Mouse (Mus musculus): ENCODE measurements at regions not wholly inside any gene's neighbourhood (a gene's known extent, or its start where the extent isn't known, plus 50 kb on each side); places are given as distances from the start of the nearest gene placed in this dataset.

DNA sequence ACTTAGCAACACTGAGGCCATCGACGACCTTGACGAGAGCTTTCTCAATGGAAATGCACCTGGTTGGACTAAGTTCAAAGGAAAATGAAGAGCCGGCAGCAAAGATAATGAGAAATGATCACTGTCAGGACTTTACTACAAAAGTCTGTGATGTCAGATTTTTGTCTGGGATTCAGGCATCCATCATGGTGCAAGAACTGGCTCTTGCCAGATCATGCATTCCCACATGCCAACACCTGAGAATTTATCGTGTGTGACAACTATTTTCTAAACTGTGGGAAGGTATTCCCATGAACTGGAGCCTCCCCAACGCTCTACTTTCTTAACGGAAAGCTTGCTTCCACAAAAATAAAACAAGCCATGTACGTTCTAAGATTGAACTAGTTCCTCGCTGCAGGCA is 58.1 kb downstream of the Irx6 start:
- no peak for DNase-seq (ENCODE audit: low spot score)

DNA sequence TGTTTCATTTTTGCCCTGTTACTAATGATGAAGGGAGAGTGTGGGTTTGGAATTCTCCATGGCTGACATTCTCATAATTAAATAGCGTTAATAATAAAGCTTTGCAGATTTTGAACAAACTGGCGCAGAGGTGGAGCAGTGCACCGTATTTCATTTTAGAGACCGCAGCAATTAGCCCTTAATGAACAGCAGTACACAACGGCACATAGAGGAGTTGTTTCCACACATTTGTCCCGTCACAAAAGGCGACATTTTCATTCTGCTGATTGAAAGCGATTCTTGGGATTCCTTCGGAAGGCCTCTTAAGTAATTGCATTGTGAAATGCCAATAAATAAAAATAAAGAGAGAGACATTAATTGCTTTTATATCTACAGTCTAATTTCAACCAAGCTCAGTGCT is 61.6 kb downstream of the Irx6 start:
- no peak for DNase-seq (ENCODE audit: low spot score)

DNA sequence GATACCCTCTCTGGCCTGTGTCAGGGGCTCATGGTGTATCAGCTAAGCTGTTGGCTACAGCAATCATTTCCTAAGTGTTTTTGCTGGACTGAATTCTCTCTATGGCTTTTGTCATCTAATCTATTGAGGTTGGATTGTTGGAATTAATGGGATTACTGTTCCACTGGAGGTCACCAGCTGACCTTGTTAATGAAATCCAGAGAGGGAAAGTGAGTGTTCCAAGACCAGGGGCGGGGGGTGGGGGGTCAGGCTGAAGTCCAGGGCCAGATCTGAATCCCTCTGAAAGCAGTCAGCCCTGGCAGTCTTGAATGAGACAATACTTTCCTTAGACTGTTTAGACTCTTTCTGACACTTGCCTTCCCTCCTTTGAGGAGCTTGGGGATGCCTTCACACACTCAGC is 64.0 kb downstream of the Irx6 start:
- DNase-seq (ENCODE audit: low spot score), result no peak

DNA sequence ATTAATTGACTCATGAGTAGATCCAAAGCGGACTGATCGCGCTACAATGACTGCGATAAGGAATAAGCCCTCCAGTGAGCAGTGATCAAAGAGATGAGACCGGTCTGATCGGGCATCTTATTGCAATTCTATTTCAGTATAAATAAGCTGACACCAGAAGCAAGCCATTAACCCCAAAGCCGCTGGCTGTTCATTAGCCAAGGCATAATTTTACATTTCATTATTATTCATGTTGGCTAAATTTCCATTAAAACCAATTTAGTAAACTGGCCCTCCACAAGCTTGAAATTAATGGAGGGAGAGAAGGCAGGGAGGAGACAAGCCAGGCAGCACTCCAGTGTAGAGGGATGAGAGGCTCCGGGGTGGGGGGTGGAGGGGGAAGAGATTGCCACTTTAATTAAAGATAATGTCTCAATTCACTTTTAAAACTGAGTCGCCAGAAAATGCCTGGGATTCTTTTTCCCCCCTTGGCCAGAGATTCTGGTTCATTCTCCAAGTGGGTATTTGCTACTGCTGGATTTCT is 66.3 kb downstream of the Irx6 start:
- DNase-seq (ENCODE audit: low spot score), result no peak

DNA sequence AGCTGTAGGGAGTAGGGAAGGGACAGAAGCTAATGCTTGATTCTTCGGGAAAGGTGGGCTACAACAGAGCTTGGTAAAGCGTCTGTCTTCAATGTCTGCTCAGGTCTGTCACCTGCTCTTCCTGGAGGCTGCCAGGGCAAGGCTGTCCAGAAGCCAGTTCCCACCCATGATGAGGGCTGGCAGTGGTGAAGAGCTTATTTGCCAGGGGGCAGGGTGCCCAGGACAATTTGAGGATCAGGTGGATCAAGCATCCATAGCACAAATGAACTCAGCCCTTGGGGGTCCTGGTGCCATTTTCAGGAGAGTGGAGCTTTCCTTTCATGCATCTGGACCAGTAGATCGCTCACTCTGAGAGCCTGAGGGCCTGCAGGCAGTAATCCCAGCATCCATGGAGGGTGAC is 67.7 kb downstream of the Irx6 start:
- DNase-seq (ENCODE audit: low spot score), result no peak

DNA sequence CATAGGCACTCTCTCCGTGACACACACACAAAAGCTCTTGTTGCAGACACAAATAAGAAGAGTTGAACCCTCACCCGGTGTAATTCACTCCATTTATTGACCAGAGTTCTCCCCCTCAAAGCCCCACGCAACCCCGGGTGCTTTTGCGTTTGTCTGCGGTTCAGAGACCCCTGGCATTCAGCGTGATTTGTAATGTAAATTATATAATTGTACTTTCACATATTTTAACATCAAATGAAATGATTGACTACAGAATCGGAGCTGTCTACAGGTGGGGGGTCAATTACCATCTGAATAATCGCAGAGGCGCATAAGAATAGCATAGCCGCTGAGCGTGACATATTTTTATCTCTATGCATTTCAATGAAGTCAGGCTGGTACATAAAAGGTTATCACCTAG is 69.0 kb downstream of the Irx6 start:
- DNase-seq (ENCODE audit: low spot score), result no peak

DNA sequence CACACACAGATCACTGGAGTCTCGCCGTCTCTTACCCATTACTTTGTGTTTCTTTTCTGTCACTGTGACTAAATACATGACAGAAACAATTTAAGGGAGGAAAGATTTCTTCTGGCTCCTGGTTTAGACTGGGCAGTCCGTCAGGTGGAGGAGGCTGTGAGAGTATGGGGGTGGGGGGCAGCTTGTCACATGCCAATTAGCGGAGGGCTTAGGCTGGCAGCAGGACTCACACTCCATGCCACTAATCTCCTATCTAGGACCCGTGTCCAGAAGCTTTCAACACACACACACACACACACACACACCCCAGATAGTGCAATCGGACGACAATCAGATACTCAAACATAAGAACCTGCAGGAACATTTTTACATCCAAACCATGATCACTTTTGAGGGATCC is 73.0 kb downstream of the Irx6 start:
- DNase-seq (ENCODE audit: low spot score), result no peak

DNA sequence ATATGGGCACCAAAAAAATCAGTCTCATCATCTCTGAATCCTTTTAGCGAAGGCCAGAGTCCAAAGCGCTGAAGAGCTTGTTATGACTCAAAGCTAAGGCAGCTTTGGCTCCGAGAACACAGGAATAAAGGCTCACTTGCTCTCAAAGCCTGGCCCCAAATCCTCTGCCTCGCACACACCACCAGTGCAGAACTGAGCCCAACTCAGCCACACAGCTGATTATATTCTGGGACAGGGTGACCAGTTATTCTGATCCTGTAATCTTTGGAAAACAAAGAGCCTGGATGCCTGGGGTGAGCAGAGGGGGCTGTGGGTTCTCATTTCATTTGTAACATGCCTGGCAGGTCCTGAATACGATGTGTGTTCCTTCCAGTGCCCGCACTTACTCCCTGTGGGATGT is 73.9 kb downstream of the Irx6 start:
- DNase-seq (ENCODE audit: low spot score), result no peak

DNA sequence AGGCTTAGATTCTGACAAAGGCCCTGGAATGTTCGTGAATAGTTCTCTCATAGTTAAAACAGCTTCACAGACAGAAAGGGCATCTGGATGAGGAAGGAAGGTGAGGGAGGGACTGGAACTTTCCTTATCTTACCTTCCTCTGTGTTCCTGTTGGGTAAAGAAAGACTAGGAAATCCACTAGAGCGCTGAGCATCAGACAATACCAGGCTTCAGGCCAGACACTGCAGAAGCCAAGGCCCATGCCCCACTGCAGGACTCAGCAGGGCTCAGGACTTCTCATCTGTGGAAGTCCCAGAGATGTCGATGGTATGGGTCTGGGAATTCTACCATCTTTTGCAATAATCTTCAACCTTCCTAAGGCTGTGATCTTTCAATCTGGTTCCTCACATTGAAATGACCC is 67.2 kb upstream of the Mmp2 start:
- peak; percentile 16 for DNase-seq (ENCODE audit: low spot score)

DNA sequence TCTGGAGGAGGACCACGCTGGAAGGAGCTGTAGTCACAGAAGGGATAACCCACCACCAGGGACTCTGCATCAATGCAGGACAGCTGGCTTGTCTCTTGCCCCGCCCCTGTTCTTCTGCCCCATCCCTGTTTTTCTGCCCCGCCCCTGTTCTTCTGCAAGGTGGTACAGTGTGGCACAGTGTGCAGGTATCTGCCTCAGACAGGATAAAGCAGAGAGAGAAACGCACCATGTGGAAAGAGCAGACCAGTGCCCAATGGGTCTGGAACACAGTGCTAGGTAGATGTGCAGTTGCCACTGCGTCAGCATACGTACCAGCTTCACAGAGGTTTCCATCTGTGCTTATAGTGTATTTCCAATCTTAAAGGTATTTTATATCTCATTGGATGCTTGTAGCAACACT is 66.2 kb upstream of the Mmp2 start:
- DNase-seq (ENCODE audit: low spot score), result no peak

DNA sequence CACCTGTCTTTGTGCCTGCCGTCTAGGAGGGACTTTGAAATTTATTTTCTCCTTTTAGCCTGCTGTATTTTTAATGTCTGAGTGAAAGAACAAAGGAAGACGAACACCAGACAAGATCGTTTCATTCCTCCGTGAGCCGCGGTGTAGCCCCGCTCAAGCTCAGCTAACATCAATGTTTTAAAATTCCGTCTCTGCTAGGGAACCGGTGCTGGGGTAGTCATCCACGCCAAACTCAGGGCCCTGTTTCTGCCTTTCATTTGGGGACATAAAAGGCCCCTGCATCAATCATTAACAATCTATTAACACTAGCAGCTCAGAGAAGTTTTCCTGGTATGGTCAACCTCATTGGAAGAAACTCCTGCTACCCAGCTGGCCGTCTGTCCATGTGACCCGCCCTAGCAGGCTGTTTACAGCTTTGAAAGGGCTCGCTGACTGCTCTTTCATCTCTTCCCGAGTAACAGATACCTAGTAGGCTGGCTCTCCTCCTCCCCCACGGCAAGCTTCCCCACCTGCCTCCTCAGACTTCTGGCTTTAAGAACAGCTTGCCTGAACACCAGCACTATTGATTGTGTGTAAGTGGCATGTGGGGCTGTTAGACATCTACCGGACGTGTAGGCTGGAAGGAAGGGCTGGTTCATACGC is 65.0 kb upstream of the Mmp2 start:
- DNase-seq (ENCODE audit: low spot score), result no peak

DNA sequence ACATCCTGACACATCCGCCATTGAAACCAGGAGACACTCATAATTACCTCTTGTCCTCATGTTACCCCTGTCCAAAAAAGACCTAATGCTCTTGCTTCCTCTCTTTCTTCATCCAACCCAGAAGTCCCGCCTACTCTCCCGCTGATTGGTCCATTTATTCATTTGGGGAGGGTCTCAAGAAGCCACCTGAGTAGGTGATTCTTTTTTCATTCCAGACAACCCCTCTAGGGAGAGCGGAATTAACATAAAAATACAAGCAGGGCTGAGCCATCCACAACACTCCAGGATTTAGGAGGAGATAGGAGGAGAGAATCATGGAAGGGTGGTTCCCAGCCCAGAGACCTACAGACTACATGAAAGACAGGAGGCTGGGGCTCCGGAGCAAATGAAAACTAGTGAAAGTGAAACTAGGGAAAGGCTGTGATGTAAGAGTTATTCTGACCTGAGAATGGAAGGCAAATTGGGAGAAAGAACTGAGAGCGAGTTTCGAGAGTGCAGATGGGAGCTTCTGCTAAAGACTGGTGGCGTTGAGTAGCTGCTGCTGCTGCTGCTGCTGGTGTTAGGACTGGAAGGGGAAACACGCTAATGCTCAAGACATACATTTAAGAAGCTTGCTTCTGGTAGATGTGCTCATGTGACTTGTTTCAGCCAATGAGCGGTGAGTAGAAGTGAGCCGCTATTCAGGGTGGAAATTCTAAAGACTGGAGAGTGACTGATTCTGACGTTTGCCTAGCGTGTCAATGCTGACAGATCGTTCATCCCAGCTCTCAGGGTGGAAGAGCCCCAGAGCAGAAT is 55.0 kb upstream of the Mmp2 start:
- peak; percentile 20 for DNase-seq (ENCODE audit: low spot score)

DNA sequence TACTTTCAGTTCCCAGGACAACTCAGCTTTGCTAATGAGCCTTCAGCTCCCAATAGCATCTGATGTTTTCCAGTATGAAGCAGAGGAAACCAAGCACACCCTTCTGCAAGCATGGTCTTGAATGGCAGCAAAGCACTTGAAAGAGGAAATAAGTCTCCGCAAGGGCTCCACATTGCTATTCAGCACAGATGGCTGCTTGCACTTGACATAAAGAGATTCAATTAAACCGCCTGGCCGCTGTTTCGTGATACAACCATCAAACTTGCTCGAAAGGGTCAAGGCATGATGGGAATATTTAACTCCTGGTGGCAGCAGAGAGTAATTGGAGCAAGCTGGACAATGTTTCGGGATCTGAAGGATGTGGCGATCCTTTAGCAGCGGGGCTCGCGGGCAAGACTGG is 54.3 kb upstream of the Mmp2 start:
- no peak for DNase-seq (ENCODE audit: low spot score)

DNA sequence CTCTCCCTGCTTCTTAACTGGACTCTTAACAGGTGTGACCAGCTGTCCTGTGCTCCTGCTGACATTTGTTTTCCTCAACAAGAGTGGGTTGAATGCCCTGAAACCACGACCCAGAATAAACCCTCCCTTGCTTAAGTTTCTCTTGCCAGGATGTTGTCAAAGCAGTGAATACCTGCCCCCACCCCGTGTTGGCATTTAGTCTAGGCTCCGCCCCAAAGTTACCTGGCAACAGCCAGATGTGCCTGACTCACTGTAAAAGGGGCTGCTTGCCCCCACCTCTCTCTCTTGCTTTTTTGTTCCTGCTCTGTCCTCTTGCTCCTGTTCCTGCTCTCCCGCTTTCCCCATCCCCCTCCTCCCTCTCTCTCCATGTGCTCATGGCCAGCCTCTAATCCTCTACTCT is 51.9 kb upstream of the Mmp2 start:
- DNase-seq (ENCODE audit: low spot score), result no peak

DNA sequence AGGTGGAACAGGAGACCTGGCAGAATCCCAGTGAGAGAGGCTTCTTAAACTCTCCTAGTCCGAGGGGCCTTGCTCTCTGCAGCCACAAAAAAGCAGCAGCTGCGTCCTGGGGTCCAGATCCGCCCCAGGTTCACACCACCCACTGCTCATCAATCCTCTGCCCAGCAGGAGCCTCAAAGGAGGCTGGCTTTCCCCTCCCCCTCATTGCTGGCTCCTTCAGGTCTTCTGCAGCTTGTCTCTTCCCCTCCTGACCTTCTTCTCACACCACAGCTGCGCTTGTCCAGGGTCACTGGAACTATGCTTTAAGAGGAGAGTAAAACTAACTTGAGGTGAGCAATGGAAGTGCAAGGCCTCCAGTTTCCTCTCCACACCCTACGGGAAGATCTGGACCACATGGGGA is 50.0 kb upstream of the Mmp2 start:
- DNase-seq (ENCODE audit: low spot score), result no peak
